Mouse (Mus musculus) gastrocnemius, adult 8-10 months (tissue): ENCODE results near the gene Camsap1. TPM values are rescaled to one million over a fixed set of nuclear protein-coding genes. Genes with fewer than 3 reads are reported as not detected.

Source experiments
- DNase-seq, 2 experiments: peaks; one replicate each; pipeline ENCODE4 v3.0.0; 2022; ENCODE audit warnings: low spot score in 2 of 2
- total RNA-seq, 4 experiments: library from RNA; stranded (reverse); gene quantifications; 2 replicates each; pipeline ENCODE4 v1.2.4; 2022

Gene Camsap1
- total RNA-seq, 4 experiments from 2014 or later, result 49.2 to 59.3 (median 51.8) TPM

DNA sequence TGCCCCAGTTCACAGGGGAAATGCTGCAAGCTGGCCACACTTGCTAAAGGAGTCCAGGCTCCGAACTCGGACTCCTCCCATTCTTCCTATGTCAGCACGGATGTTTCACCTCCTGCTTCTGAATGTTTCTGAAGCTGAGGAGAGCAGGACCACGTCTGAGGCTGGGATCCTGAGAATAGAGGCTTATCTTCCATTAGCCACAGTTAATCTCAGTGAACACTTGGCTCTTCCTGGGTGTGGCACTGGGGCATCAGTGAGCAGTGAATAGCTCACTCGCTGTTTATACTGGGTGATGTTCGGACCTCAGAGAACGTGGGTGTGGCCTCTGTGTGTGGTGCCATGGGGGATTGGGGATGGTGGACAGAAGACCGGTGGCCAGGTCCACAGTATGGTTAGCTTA, 95.9 kb downstream of the Camsap1 start:
- no peak for DNase-seq

DNA sequence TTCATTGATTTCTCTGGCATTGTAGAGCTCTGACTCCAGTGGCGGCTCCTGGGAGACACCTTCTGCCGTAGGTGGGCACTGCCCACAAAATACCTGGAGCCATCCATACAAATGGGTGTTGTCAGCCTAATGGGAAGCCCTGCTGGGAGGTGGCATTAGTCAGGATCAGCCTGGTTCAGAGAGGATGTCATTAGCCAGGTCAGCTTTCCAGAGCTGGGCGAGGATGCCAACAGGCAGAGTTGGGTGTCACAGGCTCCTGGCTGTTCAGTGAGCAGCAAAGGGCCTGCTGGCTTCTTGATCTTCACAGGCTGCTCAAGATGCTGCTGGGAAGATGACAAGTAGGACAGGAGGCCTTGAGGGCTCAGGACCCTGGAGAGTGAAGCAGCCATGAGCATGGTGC, 98.3 kb downstream of the Camsap1 start:
- DNase-seq, result no peak

- DNase-seq, result no peak
These were observed 100.8 kb downstream of the Camsap1 start for GRCm38 (mm10) chr2:25882276-25882675.

GRCm38 (mm10) chr2:25879061-25879460, 104.0 kb downstream of the Camsap1 start:
- DNase-seq, result no peak

DNA sequence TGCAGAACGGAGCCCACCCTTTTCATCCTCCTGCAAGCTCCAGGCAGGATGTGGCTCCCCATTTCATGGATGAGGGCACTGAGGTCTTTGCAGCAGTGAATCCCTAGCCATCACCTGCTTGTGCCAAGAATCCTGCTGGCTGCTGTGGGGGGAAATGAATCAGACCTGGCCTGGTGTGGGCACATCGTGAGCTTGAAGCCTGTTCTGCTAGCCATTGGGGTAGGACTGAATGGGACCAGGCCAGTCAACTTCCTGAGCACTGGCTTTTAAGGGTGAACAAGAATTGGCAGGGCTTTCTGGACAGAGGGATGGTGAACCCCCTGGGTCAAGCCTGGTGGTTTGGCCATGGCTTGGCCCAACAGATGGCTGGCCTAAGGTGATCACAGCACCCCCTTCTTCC, 104.6 kb downstream of the Camsap1 start:
- no peak for DNase-seq

GRCm38 (mm10) chr2:25877736-25878268, 105.3 kb downstream of the Camsap1 start:
- DNase-seq, result no peak

- no peak for DNase-seq
These were observed 105.8 kb downstream of the Camsap1 start for GRCm38 (mm10) chr2:25877250-25877735.

Other genes with a start within 250 kb of the Camsap1 start
- not detected for gene Obp2b, start 246.3 kb downstream of the Camsap1 start, total RNA-seq
- not detected for gene Lcn3, start 217.7 kb downstream of the Camsap1 start, total RNA-seq
- not detected for gene Lcn11, start 206.3 kb downstream of the Camsap1 start, total RNA-seq
- gene Gm13539, start 201.0 kb downstream of the Camsap1 start, total RNA-seq, result not detected
- not detected for gene Glt6d1, start 167.4 kb downstream of the Camsap1 start, total RNA-seq
- gene Lcn9, start 160.1 kb downstream of the Camsap1 start, total RNA-seq, result not detected
- gene Sohlh1, start 136.0 kb downstream of the Camsap1 start, total RNA-seq, result not detected
- under 1 TPM in 3 of 4 experiments, not detected in 1; 0.10 to 0.31 (median 0.24) TPM for gene Kcnt1, start 119.5 kb downstream of the Camsap1 start, total RNA-seq
- gene Ubac1, start 38.5 kb upstream of the Camsap1 start, total RNA-seq, result 100 to 1,000 TPM; 223 to 283 (median 240) TPM
- gene Nacc2, start 139.9 kb upstream of the Camsap1 start, total RNA-seq, result 10 to 100 TPM; 20.9 to 25.5 (median 22.8) TPM
- not detected for gene Lhx3, start 225.0 kb upstream of the Camsap1 start, total RNA-seq